Mouse (Mus musculus) lung, postnatal 0 days (tissue): ENCODE measurements at regions not wholly inside any gene's neighbourhood (a gene's known extent, or its start where the extent isn't known, plus 50 kb on each side); places are given as distances from the start of the nearest gene placed in this dataset.

Source experiments
- CTCF ChIP-seq: IDR thresholded peaks from 2 replicates; pipeline ENCODE4 v1.5.1; 2016; ENCODE audit warnings: antibody characterized with exemption, mild to moderate bottlenecking
- EP300 ChIP-seq: IDR thresholded peaks from 2 replicates; pipeline ENCODE4 v1.6.1; 2016; ENCODE audit warnings: antibody characterized with exemption, mild to moderate bottlenecking, control low read depth

DNA sequence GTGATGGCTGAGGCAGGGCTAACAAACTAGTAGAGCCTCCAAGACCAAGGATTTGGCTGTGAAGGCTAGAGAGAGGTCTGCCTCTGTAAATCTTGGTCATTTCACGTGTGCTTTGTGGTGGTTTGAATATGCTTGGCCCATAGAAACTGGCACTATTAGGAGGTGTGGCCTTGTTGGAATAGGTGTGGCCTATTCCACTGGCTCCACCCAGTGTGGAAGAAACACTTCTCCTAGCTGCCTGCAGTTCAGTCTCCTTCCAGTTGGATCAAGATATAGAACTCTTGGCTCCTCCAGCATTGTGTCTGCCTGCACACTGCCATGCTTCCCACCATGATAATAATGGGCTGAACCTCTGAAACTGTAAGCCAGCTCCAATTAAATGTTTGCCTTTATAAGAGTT is 59.1 kb upstream of the Dlx2 start:
- TF ChIP-seq CTCF (no peak), EP300 (no peak)
